Mouse (Mus musculus) ES-Bruce4 (cell line): ENCODE data around the gene Gnb5. TPM values are rescaled to one million over a fixed set of nuclear protein-coding genes. Genes with fewer than 3 reads are reported as not detected.

Experiments
- H3K27ac ChIP-seq: 2 replicates; pipeline ENCODE4 v1.5.1; 2012; ENCODE audit warnings: low read length, inconsistent platforms; ENCODE audit not compliant: insufficient read depth
- H3K27me3 ChIP-seq: 2 replicates; pipeline ENCODE4 v1.6.1; 2012; ENCODE audit warnings: mild to moderate bottlenecking, low read length, inconsistent platforms; ENCODE audit not compliant: control insufficient read depth, poor library complexity, insufficient read depth, severe bottlenecking
- H3K36me3 ChIP-seq: 2 replicates; pipeline ENCODE4 v1.6.1; 2012; ENCODE audit warnings: inconsistent platforms, mild to moderate bottlenecking, low read length, moderate library complexity; ENCODE audit not compliant: control insufficient read depth, poor library complexity, insufficient read depth, severe bottlenecking
- H3K4me1 ChIP-seq: one replicate; pipeline ENCODE4 v1.8.1; 2011; ENCODE audit warnings: low read length; ENCODE audit not compliant: control insufficient read depth, insufficient read depth
- H3K4me3 ChIP-seq: 2 replicates; pipeline ENCODE4 v1.5.1; 2011; ENCODE audit warnings: low read depth, mild to moderate bottlenecking, low read length
- H3K9ac ChIP-seq: 2 replicates; pipeline ENCODE4 v1.6.1; 2012; ENCODE audit warnings: low read depth, mild to moderate bottlenecking, inconsistent platforms; ENCODE audit not compliant: poor library complexity, severe bottlenecking
- H3K9me3 ChIP-seq: replicated peaks from 2 replicates; pipeline ENCODE4 v1.6.1; 2012; ENCODE audit warnings: mild to moderate bottlenecking, low read length, inconsistent platforms; ENCODE audit not compliant: control insufficient read depth, poor library complexity, insufficient read depth, severe bottlenecking
- CTCF ChIP-seq: IDR thresholded peaks from one replicate; pipeline ENCODE4 v1.8.1; 2011; ENCODE audit warnings: low read depth, low read length
- EP300 ChIP-seq: IDR thresholded peaks from 2 replicates; pipeline ENCODE4 v1.6.1; 2011; ENCODE audit warnings: low read depth, low read length; ENCODE audit not compliant: insufficient read depth
- POLR2A ChIP-seq: IDR thresholded peaks from one replicate; pipeline ENCODE4 v1.8.1; 2011; ENCODE audit warnings: low read length; ENCODE audit not compliant: insufficient read depth
- polyA plus RNA-seq: library from polyadenylated mRNA; stranded (reverse); fragments of >200 nt; gene quantifications from 2 replicates; pipeline ENCODE4 v1.2.4, GENCODE M21; 2011; ENCODE audit warnings: low read depth; ENCODE audit not compliant: missing spikeins, insufficient read depth, insufficient read length

Gene Gnb5
- polyA plus RNA-seq, 1 experiment, result 3.3 TPM

- no peaks in the 10 kb centered on the region for H3K36me3 ChIP-seq
- H3K4me3 ChIP-seq, result no peak overlapping the region
- no peak overlapping the region for H3K9ac ChIP-seq
- no peaks in the 10 kb centered on the region for H3K27me3 ChIP-seq
- no peak overlapping the region for H3K27ac ChIP-seq
- H3K9me3 ChIP-seq, result no peaks in the 10 kb centered on the region
- no peaks in the 10 kb centered on the region for H3K4me1 ChIP-seq
- no peak for TF ChIP-seq EP300
- no peak for TF ChIP-seq CTCF
- TF ChIP-seq POLR2A, result no peak
These were observed 38.9 kb upstream of the Gnb5 start for GRCm38 (mm10) chr9:75267147-75267546.

GRCm38 (mm10) chr9:75270382-75270781 lies 35.7 kb upstream of the Gnb5 start:
- Histone ChIP-seq H3K27ac (no peak overlapping the region), H3K27me3 (no peaks in the 10 kb centered on the region), H3K4me1 (no peaks in the 10 kb centered on the region), H3K9ac (no peak overlapping the region), H3K36me3 (no peaks in the 10 kb centered on the region), H3K4me3 (no peak overlapping the region), H3K9me3 (no peaks in the 10 kb centered on the region)
- TF ChIP-seq CTCF, result no peak
- TF ChIP-seq EP300, result no peak
- no peak for TF ChIP-seq POLR2A

GRCm38 (mm10) chr9:75271539-75271938 lies 34.5 kb upstream of the Gnb5 start:
- Histone ChIP-seq H3K9me3 (no peaks in the 10 kb centered on the region), H3K27me3 (no peaks in the 10 kb centered on the region), H3K27ac (no peak overlapping the region), H3K4me1 (no peaks in the 10 kb centered on the region), H3K9ac (no peak overlapping the region), H3K36me3 (no peaks in the 10 kb centered on the region), H3K4me3 (no peak overlapping the region)
- no peak for TF ChIP-seq EP300
- TF ChIP-seq CTCF, result no peak
- TF ChIP-seq POLR2A, result no peak

GRCm38 (mm10) chr9:75273646-75274045 lies 32.4 kb upstream of the Gnb5 start:
- no peak for TF ChIP-seq POLR2A
- TF ChIP-seq CTCF, result no peak
- TF ChIP-seq EP300, result no peak
- Histone ChIP-seq H3K4me3 (no peak overlapping the region), H3K4me1 (no peaks in the 10 kb centered on the region), H3K9me3 (no peaks in the 10 kb centered on the region), H3K36me3 (no peaks in the 10 kb centered on the region), H3K9ac (no peak overlapping the region), H3K27me3 (no peaks in the 10 kb centered on the region), H3K27ac (no peak overlapping the region)

GRCm38 (mm10) chr9:75274486-75274885 lies 31.6 kb upstream of the Gnb5 start:
- H3K4me3 ChIP-seq, result no peak overlapping the region
- H3K9ac ChIP-seq, result no peak overlapping the region
- no peak overlapping the region for H3K27ac ChIP-seq
- no peaks in the 10 kb centered on the region for H3K36me3 ChIP-seq
- no peaks in the 10 kb centered on the region for H3K4me1 ChIP-seq
- no peak for TF ChIP-seq EP300
- no peak for TF ChIP-seq POLR2A
- no peak for TF ChIP-seq CTCF
- no peaks in the 10 kb centered on the region for H3K9me3 ChIP-seq
- no peaks in the 10 kb centered on the region for H3K27me3 ChIP-seq

- H3K4me1 ChIP-seq, result no peaks in the 10 kb centered on the region
- H3K9ac ChIP-seq, result no peak overlapping the region
- no peaks in the 10 kb centered on the region for H3K27me3 ChIP-seq
- no peaks in the 10 kb centered on the region for H3K9me3 ChIP-seq
- H3K36me3 ChIP-seq, result no peaks in the 10 kb centered on the region
- no peak overlapping the region for H3K4me3 ChIP-seq
- H3K27ac ChIP-seq, result no peak overlapping the region
- peak; percentile 6 for TF ChIP-seq CTCF
- TF ChIP-seq POLR2A, result no peak
- TF ChIP-seq EP300, result no peak
These were observed 31.0 kb upstream of the Gnb5 start for GRCm38 (mm10) chr9:75275051-75275450.

- no peak overlapping the region for H3K27ac ChIP-seq
- H3K4me3 ChIP-seq, result no peak overlapping the region
- H3K36me3 ChIP-seq, result no peaks in the 10 kb centered on the region
- peak; percentile 85 for TF ChIP-seq CTCF
- TF ChIP-seq EP300, result no peak
- H3K4me1 ChIP-seq, result no peaks in the 10 kb centered on the region
- H3K9me3 ChIP-seq, result no peaks in the 10 kb centered on the region
- H3K9ac ChIP-seq, result no peak overlapping the region
- H3K27me3 ChIP-seq, result no peaks in the 10 kb centered on the region
These were observed 25.3 kb upstream of the Gnb5 start for GRCm38 (mm10) chr9:75280814-75281213.
